Mouse (Mus musculus): Measurements from ENCODE around the gene Rnf223.

Gene Rnf223

GRCm38 (mm10) chr4:156130436-156130835 is at the start of gene Rnf223:
TSS of gene Rnf223 (plus strand) at chr4:156130513.
- DNase-seq (ENCODE audit: low read depth, low spot score): no peak

DNA sequence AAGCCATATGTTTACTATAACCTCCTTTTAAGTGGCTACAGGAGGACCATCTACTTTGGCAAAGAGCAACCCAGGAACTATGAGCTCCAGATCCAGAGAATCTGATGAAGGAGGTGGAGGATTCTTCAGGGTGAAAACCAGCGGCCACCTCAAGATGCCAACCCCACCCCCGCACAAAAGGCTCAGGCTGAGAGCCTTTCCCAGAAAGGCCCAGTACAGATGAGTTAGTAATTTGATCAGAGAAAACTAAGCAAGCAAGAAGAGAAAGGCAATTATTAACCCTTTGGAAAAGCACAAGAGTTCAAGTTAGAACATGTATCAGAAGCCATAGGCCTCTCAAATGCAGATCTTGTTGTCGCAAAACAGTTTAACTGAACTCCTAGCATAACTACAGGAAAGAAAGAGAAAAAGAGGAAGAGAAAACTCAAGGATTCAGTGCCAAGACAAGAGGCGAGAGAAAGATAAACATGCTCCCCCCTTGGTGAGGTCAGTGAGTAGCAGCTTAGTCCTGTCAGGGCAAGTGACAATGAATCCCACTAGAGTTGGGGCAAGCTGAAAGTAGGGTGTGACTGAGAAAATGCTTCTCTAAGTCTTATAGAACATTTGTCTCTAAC is 47.6 kb upstream of the Rnf223 start:
- DNase-seq (ENCODE audit: low read depth, low spot score): no peak

DNA sequence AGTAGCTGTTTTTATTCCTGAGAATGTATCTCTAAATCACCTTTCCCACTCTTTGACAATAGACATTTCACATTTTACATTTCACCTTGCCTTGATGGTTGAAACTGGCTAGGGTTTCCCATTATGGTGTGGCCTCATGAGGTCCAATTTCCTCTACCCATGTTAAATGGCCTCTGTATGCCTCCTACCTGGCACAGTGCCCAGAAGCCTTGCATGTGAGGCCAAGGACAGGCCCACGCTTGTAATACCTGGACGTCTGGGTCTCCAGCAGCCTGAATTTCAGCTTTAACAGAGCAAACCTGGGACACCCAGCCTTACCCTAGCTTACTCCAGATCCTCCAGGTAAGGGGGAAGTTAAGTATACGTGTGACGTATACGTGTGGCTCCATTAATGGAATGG is 47.0 kb upstream of the Rnf223 start:
- DNase-seq (ENCODE audit: low read depth, low spot score): no peak

DNA sequence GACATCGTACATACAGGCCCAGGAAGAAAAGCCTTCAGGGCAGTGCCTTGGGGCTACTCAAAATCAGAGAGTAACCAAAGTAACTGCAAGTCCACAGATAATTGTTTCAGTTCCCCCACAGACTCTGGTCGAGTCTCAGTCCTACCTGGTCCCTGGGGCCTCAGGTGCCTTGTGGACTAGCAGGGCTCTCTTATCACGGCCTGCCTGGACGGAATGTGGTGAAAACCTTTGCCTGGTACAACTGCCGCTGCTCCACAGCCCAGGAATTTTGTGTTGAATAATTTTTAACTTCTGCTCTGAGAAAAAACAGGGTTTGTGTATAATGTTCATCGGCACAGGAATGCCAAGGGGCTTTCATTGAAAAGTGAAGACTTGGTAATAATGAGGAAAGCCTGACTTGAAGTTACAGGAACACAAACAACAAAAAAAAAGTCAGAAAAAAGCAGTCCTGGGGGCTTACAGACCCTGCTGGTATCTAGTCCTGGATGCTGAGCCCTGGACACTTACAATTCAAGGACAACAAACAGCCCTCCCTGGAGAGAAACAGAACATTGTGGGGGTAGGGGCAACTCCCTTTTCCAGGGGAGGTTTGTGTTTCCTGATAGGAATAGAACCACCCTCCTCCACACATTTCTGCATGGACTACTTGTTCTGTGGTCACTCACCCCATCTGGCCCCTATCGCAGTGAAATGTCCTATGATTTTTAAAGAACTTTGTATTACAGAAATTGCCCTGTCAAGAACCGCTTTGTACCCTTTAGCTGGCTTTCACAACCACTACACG is 46.0 kb upstream of the Rnf223 start:
- DNase-seq (ENCODE audit: low read depth, low spot score): no peak

DNA sequence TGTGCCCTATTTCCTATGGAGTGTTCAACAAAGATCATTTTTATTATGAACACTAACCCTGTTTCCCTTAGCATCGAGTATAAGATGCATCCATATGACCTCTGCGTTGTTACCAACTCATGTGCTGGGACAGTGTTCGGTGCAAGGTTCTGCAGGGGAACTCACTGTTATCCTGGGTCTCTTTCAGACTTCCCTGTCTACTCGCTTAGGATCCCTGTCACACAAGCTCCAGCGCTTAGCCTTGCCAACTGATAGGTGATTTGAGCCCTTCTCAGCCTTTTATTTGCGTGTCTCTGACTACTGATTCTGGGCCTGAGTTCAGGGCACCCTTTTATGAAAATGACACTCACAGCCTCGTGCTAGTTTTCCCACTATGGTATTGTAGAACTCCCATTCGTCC is 45.1 kb upstream of the Rnf223 start:
- DNase-seq (ENCODE audit: low read depth, low spot score): no peak

DNA sequence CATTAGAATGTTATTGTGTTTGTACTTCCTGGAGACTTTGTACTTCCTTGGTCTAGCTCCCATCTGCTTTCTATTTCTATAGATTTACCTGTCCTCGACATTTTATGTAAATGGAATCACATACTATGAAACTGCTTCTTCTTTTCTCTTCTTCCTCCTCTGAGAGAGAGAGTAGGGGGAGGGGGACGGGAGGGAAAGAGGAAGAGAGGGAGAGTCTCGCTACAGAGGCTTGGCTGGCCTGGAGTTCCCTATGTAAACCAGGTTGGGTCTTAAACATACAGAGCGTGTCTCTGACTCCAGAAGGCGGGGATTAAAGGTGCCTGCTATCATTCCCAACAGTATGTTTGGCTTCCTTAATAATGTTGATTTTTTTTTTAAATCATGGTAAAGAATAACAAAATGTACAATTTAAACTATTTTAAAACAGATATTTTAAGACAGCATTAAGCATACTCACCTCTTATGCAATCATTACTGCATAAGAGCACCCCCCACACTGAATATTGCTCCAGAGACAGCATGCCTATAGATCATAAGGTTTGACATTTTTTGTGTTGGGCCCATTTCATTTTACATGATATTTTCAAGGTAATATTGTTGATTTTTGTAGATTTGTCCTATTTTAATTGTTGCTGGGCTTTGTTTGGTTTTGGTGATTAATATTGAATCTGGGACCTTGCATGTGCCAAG is 42.8 kb upstream of the Rnf223 start:
- DNase-seq (ENCODE audit: low read depth, low spot score): no peak

GRCm38 (mm10) chr4:156091236-156091635 is 39.1 kb upstream of the Rnf223 start:
- no peak for DNase-seq (ENCODE audit: low read depth, low spot score)

GRCm38 (mm10) chr4:156092765-156093164 is 37.5 kb upstream of the Rnf223 start:
- no peak for DNase-seq (ENCODE audit: low read depth, low spot score)

DNA sequence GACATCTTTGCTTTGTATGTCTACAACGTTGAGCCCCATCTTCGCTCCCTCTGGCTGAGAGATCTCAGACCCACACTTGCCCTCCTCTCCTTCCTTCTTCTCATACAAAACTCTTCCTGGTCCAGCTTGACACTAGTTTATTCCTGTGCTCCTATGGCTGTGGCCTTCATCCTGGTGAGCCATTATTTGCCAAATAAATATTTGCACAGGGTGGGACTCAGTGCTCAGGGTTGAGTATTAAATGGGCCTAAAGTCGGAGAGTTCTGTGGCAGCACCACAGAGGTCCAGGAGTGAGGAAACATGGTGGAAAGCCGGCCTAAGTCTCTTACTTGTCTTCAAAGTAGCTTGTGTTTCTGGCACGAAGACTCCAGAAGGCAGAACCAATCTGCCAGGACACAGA is 36.6 kb upstream of the Rnf223 start:
- DNase-seq (ENCODE audit: low read depth, low spot score): no peak

GRCm38 (mm10) chr4:156096191-156096590 is 34.1 kb upstream of the Rnf223 start:
- no peak for DNase-seq (ENCODE audit: low read depth, low spot score)

GRCm38 (mm10) chr4:156097770-156098366 is 32.4 kb upstream of the Rnf223 start:
- DNase-seq (ENCODE audit: low read depth, low spot score): no peak

GRCm38 (mm10) chr4:156099427-156099826 is 30.9 kb upstream of the Rnf223 start:
- DNase-seq (ENCODE audit: low read depth, low spot score): no peak

- DNase-seq (ENCODE audit: low read depth, low spot score): no peak
Observed at GRCm38 (mm10) chr4:156100501-156100900, 29.8 kb upstream of the Rnf223 start.

DNA sequence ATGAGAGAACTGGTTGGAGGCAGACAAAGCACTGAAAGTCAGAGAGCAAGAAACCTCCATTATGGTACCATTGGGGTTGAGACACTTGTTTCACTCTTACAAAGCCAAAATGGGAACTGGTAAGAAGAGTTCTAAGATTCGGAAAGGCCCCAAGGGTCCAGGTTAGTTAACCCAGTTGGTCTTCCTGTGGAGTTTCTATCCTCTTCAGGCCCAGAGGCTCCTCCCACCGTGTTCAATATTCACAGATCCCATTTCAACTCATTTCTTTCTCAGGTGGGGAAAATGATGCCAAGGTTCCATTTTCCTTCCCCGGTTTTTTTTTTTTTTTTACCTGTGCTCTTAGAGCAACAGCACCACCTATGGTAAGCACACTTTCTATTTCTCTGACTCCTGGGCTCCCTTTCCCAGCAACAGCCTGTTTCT is 28.8 kb upstream of the Rnf223 start:
- DNase-seq (ENCODE audit: low read depth, low spot score): peak; percentile 34

DNA sequence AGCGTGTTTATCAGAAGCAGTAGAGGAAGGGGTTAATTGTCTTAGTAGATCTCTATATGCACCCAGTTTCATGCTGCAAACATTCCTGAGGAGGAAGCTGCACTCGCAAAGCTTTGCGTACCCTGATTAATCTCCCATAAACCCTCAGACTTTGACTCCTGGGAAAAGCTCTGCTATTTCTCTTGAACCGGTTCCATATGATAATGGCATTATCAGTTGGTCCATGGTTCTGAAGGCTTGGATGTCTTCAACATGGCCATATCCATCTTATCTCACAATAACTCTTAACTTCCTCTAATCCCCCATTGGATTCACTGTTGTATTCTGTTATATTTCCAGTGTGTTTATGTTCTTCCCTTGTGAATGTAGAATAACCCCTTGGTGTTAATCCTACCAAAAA is 27.0 kb upstream of the Rnf223 start:
- no peak for DNase-seq (ENCODE audit: low read depth, low spot score)

DNA sequence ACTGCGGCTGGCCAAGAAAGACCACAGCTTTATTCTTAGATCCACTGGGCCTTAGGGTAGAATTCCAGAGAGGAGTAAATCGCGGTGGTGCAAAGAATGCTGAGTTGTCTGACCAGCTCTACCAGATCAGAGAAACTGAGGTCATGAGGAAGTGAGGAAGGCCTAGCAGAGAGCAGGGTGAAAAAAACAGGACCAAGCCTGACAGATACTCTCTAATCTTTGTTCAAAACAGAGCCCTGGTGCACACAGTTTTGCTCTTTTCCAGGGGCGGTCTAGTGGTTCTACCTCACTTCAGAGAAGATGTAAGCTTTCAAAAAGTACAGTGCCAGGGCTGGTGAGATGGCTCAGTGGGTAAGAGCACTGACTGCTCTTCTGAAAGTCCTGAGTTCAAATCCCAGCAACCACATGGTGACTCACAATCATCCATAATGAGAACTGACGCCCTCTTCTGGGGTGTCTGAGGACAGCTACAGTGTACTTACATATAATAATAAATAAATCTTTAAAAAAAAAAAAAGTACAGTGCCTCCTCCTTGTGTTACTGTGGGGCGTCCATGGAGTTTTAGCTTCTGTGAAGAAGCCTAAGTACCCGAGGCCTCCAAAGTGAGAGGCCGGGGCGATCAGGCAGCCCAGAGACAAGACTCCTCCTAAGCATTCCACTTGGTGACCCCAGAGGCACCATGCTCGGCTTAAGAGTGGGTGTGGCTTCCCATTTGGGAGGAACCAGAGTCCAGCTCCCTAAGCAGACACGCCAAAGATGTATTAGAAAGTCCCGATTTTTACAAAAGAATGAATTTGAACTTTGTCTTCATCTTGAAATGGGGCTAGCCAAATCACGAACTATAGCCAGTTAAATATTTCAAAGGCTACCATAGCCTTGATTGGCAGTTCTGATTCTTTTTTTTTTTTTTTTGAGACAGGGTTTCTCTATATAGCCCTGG is 21.4 kb upstream of the Rnf223 start:
- DNase-seq (ENCODE audit: low read depth, low spot score): peak; percentile 78

- peak; percentile 100 for DNase-seq (ENCODE audit: low read depth, low spot score)
Observed at GRCm38 (mm10) chr4:156109570-156110331, 20.6 kb upstream of the Rnf223 start, which contains the start of gene 9430015G10Rik. TSS of gene 9430015G10Rik (plus strand) at chr4:156109982.

GRCm38 (mm10) chr4:156124077-156124476 is 6.2 kb upstream of the Rnf223 start:
- DNase-seq (ENCODE audit: low read depth, low spot score): no peak

- no peak for DNase-seq (ENCODE audit: low read depth, low spot score)
Observed at GRCm38 (mm10) chr4:156125393-156125792, 4.9 kb upstream of the Rnf223 start.

- peak; percentile 66 for DNase-seq (ENCODE audit: low read depth, low spot score)
Observed at GRCm38 (mm10) chr4:156126841-156127240, 3.5 kb upstream of the Rnf223 start.

Data from ZHBTc4 (cell line).